Mouse (Mus musculus) CD4-positive, CD25-positive, alpha-beta regulatory T cell, adult 2 months (primary cell): Measurements from ENCODE around the gene Klk9.

Source experiments
- DNase-seq: peaks from one replicate; pipeline ENCODE4 v3.0.0-alpha.2; 2012; ENCODE audit warnings: low read depth, low spot score

Gene Klk9

DNA sequence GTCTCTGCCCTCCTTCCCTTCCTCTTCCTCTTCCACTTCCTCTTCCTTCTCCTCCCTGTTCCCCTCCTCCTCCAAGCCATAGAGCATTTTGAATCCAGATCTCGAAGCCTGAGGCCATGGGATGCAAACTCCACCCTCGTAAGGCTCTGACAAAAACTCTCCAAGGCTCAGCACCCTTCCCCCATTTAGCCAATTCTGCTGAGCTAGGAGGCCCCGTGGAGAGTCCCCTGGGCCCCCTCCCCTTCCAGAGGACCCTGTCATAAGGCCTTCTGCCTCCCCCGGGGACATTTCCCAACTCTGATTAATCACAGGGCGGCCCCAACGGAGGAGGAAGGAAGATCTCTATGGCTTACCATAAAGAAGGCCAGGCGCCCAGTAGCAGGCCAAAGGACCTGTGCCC lies at the start of gene Klk9:
TSS of gene Klk9 (plus strand) at position 301 of the 400 bp plus-strand sequence.
- no peak for DNase-seq

DNA sequence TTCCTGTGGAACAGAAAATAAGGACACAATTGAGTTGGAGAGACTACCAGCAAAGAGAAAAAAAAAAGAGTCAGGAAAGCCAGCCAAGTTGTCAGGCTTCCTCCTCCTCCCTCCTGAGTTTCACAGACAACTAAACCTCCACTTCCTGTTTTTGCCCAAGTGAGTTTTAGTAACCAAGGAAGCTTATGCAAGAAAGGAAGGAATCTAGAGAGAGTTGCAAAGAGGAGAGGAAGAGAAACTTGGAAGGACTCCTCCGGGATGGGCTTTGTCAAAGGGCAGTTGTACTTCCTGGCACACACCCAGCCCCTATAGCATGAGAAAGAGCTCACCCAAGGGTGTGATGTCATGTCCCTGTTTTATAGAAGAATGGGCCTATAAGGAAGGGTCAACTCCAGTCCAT lies 43.9 kb upstream of the Klk9 start:
- no peak for DNase-seq

DNA sequence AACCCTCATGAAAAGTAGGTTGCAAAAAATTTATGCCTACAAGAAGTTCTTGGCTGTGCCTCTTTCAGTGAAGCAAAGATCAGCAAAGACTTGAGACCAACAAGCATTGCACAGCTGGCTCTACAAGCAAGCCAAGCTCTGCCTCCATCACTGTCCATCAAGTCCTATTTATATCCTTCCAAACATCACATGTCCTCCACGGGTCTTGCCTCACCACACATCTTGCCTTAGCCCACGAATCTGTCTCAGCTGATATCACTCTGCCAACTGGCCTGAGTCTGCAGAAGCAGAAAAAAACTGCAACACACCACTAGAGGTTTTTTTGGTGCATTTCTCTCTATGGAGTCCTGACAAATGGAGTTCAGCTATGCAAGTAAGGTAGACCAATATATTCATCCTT lies 38.9 kb upstream of the Klk9 start:
- DNase-seq: no peak

DNA sequence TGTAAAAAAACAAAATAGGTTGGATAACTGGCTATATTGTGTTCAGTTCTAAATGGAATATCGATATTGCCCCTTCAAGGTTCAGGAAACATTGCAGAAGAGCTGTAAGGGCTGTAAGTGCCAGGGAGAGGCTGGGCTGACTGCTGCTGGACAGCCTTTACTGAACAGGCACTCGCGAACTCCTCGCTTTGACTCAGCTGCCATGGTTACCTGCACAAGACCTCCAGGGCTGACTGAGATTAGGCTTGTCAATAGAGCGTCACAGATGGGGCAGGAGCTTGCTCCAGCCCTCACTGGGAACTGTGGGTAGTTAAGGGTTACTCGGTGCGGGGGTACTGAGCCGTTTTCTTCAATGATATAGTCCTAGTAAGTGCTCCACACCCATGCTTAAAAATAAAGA lies 25.2 kb upstream of the Klk9 start:
- DNase-seq: no peak

DNA sequence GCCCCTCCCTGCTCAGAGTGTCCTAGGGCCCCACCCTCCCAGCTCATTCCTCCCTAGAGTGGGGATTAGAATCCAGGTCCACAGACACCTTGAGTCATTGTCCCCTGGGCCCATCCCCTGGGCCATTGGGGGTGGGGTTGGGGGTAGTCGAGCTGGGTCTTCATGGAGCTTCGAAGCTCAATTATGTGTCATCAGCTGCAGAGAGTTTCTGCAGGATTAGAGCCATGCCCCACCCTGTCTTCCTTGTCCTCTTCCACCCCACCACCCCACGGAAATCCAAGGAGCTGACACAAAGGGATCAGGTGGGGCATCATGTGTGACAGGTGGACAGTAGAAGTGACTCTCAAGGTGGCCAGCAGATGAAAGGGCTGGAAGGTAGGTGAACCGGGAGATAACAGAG lies 23.1 kb upstream of the Klk9 start, which contains the start of gene Klk12:
TSS of gene Klk12 (plus strand) at position 301 of the 400 bp plus-strand sequence.
- DNase-seq: no peak

DNA sequence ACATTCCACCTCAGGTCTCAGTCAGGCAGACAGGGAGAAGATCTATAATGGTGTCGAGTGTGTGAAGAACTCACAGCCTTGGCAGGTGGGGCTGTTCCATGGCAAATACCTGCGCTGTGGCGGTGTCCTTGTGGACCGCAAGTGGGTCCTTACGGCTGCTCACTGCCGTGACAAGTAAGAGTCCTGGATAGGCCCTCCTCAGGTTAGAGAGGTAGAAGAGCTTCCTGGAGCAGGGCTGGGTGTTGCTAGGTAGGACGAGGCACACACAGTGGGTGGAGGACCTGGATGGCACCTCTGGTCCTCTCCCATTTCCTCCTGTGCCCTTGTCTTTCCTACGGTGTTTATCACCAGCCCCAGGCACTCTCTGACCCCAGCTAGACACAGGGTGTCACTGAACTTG lies 22.1 kb upstream of the Klk9 start:
- no peak for DNase-seq

DNA sequence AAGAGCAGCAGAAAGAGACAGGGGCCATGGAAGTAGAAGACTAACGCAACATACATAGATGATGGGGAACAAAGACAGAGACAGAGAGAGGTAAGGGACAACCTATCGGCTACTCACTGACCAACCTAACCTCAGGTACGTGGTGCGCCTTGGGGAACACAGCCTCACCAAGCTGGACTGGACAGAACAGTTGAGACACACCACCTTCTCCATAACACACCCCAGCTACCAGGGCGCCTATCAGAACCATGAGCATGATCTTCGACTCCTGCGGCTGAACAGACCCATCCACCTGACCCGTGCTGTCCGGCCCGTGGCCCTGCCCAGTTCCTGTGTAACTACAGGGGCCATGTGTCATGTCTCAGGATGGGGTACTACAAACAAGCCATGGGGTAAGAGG lies 21.0 kb upstream of the Klk9 start:
- no peak for DNase-seq

DNA sequence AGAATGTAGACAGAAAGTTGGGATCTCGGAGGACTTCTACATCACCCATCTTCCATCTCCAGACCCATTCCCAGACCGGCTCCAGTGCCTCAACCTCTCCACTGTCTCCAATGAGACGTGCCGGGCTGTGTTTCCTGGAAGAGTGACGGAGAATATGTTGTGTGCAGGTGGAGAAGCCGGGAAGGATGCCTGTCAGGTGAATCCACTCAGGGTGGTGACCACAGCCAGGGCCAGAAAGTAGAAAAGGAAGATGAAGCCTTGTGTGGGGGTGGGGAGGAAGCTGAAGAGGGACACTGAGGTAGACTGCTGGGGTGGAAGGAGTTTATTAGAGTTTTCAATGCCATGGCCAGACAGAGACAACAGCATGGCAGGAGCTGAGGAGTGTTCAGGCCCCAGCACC lies 19.8 kb upstream of the Klk9 start:
- no peak for DNase-seq

DNA sequence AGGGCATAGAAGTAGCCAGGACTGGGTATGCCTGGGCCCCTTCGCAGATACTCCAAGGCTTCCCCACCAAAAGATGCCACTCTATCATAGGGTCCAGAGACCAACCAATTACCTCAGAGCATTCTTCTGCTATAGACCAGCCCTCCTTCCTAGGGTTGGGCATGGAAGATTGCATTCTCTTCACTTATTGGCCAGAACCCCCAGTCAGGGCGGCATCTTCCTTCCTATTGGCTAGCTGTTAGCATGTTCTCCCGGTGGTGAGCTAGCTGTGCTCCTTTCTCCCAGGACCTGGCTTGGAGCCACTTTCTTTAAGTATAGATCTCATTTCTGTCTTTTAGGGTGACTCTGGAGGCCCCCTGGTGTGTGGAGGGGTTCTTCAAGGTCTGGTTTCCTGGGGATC lies 18.8 kb upstream of the Klk9 start:
- DNase-seq: no peak

DNA sequence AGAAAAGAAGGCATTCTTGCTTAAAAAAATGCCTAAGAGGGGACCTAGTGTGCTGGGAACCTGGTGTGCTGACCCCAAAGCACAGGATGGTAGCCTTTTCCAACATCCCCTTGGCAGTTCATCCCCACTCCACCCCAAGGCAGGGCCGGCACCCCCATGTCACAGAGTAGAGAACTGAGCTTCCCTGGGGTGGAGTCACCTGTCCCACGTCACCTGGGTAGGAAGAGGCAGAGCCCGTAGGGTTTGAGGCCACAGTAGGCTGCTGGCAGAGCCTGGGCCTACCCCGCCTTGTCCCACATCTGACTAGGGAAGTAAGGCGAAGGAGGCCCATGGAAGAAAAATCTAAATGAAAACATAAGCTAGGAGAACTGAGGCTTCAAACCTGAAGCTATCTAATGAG lies 17.3 kb upstream of the Klk9 start, which contains the start of gene Klk11:
TSS of gene Klk11 (plus strand) at position 241 of the 400 bp plus-strand sequence.
- DNase-seq: no peak

DNA sequence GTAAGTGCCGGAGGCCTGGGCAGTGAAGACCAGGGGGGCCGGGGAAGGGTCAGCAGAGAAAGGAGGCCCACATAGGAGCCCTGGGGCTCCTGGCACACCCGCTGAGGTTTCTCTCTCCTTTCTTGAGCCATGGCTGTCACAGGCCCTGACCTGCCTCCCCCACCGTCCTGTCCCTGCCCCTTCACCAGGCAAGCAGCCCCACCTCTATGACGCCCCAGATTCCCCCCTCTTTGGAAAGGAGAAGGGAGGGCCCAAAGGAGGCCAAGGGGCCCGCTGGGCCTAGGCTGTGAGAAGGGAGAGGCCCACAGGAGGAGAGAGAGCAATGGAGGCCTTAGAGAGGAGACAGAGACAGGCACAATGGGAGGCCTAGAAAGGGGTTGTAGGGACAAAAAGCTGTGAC lies 16.9 kb upstream of the Klk9 start:
- DNase-seq: no peak

DNA sequence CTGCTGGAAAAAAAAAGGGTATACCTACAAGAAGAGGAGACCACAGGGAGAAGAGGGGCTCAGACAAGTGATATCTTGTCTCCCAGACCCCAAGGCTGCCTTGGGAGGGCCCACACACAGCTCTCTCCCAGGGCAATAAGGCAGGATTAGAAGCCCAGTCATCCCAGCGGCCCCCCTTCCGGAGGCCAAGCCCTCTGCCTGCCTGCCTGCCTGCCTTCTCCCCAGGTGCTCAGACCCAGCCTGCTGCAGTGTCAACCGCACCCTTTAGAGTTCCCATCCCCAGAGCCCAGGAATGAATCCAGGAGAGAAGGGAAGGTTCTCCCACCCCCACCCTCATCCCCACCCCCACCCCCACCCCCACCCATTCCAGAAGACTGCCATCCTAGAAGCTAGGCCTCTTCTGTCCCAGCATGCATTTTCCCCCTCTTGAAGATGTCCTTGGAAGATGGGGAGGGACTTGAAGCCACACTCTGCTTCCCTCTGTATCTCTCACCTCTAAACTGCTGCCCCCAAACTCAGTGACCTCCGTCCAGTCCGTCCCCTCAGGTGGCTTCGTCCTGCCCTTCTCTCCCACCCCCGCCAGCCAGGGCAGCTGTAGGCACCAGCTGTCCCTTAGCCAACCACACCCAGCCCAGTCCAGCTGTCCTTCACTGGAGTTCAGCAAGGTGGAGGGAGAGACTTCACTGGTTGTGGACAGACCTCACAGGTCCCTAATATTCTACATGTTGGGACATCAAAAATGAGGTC lies 16.2 kb upstream of the Klk9 start:
- no peak for DNase-seq

DNA sequence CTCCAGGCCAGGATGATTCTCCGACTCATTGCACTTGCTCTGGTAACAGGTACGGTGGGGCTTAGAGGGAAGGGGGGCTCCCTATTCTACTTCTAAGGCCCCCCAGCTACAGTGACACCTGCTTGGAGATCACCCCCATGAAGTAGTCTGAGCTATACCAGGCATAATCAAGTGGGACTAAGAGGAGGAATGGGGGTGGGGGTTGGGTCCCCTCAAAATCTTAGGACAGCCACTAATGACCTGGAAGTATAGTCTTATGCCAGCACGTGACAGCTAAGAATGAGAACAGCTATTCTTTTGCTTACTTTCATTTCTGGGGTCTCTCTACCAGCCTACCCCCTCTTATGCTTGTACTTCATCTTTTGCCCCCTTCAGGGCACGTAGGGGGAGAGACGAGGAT lies 15.2 kb upstream of the Klk9 start:
- DNase-seq: no peak

DNA sequence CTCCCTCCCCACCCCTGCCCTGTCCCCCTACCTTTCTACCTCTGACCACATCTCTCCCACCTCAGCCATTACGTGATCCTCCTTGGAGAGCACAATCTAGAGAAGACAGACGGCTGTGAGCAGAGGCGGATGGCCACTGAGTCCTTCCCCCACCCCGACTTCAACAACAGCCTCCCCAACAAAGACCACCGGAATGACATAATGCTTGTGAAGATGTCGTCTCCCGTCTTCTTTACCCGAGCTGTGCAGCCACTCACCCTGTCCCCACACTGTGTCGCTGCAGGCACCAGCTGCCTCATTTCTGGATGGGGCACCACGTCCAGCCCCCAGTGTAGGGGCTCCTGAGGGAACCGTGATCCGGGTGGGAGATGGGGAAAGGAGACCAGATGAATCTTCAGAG lies 14.3 kb upstream of the Klk9 start:
- DNase-seq: no peak

DNA sequence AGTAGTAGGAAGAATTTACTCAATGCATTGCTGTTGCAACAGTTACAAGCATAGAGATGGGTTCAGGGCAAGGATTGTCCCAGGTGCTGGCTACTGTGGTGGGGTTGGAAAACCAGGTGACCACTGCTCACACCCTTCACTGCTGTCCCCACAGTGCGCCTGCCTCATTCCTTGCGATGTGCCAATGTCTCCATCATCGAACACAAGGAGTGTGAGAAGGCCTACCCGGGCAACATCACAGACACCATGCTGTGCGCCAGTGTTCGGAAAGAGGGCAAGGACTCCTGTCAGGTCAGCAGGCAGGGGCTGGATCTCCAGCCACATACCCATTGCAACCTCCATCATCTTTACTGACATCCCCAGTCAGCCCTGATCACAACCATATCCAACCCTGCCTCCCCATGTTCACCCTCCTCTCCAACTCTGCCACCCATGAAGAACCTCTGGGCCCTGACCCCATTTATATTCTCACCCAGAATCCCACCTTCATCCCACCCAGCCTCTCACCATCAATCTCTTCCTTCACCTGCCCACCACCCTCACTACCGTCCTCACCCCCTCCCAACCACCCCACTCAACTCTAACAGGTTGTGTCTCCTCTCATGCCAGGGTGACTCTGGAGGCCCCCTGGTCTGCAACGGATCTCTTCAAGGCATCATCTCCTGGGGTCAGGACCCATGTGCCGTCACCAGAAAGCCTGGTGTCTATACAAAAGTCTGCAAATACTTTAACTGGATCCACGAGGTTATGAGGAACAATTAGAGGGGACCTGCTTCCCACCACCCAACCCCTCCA lies 13.3 kb upstream of the Klk9 start:
- no peak for DNase-seq

DNA sequence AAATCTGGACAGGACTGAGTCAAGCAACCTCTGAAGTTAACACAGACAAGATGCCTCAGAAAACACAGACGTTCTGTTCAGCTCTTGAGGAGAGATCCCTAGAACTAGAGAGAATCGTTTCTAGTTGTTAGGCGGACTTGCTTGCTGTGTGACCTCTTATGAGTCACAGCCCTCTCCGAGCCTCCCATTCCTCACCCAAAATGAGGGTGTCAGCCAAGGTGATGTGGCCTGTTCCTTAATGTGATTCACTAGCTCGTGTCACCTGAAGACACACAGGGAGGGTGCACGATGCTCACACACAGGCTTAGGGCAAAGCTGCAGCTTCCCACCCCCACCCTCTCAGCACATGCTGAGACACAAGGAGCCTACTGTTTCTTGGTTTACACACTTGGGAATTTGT lies 11.4 kb upstream of the Klk9 start:
- no peak for DNase-seq

DNA sequence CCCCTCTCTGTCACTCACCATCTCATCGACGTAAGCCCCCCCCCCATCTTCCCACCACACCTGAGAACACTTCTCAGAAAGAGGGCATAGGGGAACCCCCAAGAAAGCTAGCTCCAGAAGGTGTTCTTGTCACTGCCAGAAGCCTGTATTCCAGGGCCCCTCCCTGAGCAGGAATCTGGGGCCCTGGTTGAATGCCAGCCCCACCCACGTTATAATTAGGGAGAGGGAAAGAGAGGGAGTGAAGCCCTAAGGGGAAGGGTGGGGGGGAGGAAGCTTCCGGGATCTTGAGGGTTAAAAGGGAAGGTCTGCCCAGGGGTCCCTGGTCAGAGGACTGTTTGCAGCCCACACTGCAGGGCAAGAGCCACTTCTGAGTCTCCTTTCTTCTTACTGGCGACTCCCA lies 10.9 kb upstream of the Klk9 start, which contains the start of gene Klk10:
TSS of gene Klk10 (plus strand) at position 290 of the 400 bp plus-strand sequence.
- DNase-seq: no peak

DNA sequence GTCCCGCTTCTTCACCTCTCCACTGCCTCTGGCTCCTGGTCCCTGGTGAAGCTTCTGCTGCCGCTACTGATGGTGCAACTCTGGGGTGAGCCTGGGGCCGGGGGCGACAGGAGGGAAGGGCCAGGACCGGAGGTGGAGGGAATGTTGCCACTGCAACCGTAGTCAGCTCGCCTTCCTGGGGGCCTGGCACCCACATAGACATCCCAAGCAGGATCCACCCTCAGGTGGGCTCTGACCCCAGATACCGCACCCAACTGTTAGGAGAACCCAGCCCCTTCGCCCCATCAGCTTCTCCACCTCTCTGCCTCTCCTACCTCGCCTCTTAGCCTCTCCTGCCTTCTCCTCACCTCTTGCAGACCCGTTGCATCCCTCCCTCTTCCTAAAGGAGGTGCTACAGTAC lies 10.2 kb upstream of the Klk9 start:
- no peak for DNase-seq

DNA sequence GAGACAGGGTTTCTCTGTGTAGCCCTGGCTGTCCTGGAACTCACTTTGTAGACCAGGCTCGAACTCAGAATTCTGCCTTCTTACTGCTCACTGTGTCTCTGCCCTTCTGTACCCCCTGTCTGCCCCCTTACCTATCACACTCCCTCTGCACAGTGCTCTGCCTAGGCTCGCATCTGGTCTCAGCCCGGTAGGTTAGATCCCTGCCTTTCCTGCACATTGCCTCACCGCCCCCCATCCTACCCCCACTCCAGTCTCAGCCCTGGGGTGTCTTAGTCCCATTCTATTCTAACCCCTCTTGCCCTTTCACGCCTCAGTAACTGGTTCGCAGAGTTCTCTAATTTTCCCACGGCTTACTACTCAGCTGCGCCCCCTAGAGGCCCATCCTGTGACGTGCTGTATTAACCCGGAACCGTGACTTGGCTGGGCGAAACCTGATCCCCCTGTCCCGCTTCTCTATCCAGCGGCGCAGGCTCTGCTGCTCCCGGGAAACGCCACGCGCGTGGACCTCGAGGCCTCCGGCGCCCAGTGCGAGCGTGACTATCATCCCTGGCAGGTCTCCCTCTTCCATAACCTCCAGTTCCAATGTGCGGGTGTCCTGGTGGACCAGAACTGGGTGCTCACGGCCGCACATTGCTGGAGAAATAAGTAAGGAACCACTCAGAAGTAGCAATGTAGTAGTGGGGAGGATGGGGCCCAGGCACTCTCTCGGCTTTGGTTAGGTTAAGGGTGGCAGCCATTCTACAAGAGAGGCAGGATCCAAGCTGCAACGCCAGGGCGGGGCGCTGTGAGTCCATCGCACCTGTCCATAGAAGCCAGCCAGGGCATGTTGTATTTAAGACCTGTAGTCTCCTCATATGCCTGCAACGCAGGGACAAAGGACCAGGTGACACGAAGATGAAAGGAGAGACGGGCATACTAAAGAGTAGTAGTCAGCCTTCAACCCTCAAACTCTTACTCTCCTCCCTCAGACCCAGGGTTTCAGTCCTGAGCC lies 9.1 kb upstream of the Klk9 start:
- DNase-seq: peak; percentile 80

DNA sequence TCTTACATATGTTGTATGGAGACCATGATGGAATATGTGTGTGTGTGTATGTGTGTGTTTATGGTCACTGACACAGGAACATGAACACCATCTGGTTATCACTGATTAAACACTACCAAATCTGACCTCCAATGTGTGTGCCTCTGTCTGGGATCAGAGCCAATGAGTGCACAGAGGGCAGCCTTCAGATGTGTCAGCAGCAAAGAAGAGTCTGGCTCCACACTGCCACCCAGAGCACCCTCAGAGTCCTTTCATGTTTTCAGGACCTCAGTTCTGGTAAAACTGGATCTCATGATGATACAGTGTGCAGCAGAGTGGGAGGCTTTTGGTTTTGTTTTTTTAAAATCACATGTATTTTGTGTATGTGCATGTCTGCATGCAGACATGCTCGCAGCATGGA lies 6.4 kb upstream of the Klk9 start:
- DNase-seq: no peak

DNA sequence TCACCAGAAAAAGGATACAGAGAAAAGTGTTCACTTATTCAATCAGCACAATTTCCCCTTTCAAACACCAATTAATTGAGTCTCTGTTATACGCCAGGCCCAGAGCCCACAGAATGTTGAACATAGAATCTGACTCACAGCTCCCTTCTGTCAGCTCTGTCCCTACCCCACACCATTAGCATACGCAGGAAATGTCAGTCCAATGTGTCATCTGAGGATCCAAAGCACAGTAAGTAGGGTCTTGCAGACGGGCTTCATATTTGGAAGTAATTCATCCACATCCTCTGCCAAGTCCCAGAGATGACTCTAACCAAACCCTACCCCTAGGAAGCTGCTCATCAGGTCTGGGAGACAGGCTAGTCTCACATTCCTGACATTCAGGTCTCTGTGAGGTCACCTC lies 3.6 kb upstream of the Klk9 start:
- DNase-seq: no peak

DNA sequence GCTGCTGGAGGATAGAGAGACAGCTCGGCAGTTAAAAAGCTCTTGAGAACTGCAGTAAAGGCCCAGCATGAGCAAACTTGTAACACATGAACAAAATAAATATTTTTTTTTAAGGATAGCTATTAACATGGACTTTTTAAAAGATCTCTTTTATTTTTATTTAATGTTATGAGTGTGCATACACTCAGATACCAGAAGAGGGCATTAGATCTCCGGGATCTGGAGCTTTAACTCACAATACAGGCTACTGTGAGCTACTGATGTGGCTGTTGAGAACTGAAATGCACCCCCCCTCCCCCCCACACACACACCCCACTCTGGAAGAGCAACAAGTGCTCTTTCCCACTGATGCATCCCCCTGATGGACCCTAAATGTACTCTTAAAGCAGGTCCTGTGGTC lies 2.4 kb upstream of the Klk9 start:
- DNase-seq: no peak
